Comparison of ENCODE assay signal across 18 mouse cellular contexts in the genomic region with DNA sequence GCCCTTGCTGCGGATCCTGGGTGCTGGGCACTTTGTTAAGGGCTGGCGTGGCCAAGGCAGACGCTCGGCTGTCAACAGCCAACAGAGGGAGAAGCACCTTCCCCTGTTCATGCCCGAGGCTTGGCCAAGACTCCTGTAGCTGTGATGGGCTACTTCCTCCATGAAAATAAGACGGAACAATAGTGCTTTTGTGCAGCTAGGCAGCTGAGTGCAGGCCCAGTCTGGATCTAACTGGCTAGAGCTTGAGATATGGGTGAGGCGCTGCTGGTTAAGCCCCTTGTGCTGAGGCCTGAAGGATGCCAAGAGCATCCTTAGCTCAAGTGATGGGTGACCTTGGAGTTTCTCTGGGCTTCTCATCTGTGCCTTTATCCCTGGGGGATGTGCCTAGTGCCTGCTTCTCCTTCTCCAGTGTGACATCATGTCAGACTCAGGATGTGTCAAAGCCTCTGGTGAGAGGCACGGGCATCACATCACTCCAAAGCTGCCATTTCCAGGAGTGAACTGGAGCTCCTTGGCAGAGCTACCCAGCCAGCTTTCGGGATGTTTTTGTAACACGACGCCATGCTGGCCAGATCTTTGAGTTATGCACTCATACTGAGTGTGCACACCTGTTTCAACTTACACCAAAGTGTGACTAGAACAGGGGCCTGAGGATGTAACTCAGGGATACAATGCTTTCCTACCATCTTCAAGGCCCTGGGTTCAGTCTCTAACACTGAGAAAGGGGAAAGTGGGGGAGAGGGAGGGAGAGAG.
DNase-seq lines count a peak whose midpoint lies in the region; ATAC-seq lines count a peak whose summit lies in the region.
"Had no signal": no experiment of that assay in that cellular context is flagged by ENCODE, and none has a peak within 500 bp of the region (broad histone marks: within the 10 kb centered on the region; RNA-seq: fewer than 3 reads in every experiment).

No protein-coding gene starts in this region.

- no peak overlapping the region for H3K9ac ChIP-seq in heart, embryonic 13.5 days
- no peak overlapping the region for H3K9ac ChIP-seq in embryonic facial prominence, embryonic 11.5 days (replicated peaks; ENCODE audit: low read length)
- H3K9ac ChIP-seq: liver, embryonic 12.5 days; midbrain, embryonic 15.5 days; neural tube, embryonic 13.5 days had no signal

- no peak for DNase-seq in heart, adult 8-10 months (ENCODE audit: low spot score)
- DNase-seq in retina, postnatal 1 day: peak; percentile 55
- DNase-seq in retina, embryonic 14.5 days (ENCODE audit: low spot score): no peak
- DNase-seq in embryonic facial prominence, embryonic 11.5 days (ENCODE audit: low spot score): peak; percentile 67
- DNase-seq in layer of hippocampus, postnatal 25 days (ENCODE audit: extremely low spot score in 1 of 2, low spot score in 1 of 2): no peak
- no peak for DNase-seq in testis, postnatal 10 days (ENCODE audit: low spot score)
- DNase-seq in adrenal gland, adult 8-10 months: no peak
- DNase-seq: adrenal gland, postnatal 10 days; heart, postnatal 10 days; kidney, postnatal 14 days; lung, postnatal 14 days had no signal

- peak overlapping the region; percentile 26 for H3K27ac ChIP-seq in heart, embryonic 13.5 days (replicated peaks)
- H3K27ac ChIP-seq in embryonic facial prominence, embryonic 11.5 days (replicated peaks; ENCODE audit: low read depth, low read length): no peak overlapping the region
- H3K27ac ChIP-seq: left cerebral cortex, adult 2 months; liver, embryonic 12.5 days; midbrain, embryonic 15.5 days; neural tube, embryonic 13.5 days had no signal

- no peak for ATAC-seq in heart, embryonic 13.5 days (ENCODE audit: extremely low read depth, insufficient number of reproducible peaks, low FRiP score, low TSS enrichment)
- 0 out of 2 replicates have a peak, but pooled peaks have one; percentile 44 for ATAC-seq in embryonic facial prominence, embryonic 11.5 days (replicated peaks; ENCODE audit: insufficient number of reproducible peaks, low FRiP score, low TSS enrichment, low read depth)
- ATAC-seq: forebrain, embryonic 14.5 days; inflammation-experienced regulatory T-cells, adult 6 months; liver, embryonic 12.5 days; midbrain, embryonic 15.5 days had no signal

- 0 out of 2 replicates have a peak, but pooled peaks cover 2% of the 10 kb centered on the region for H3K27me3 ChIP-seq in heart, embryonic 13.5 days (replicated peaks)
- no peaks in the 10 kb centered on the region for H3K27me3 ChIP-seq in embryonic facial prominence, embryonic 11.5 days (ENCODE audit: control insufficient read depth, insufficient read depth, low read length)
- H3K27me3 ChIP-seq: liver, embryonic 12.5 days; midbrain, embryonic 15.5 days; neural tube, embryonic 13.5 days had no signal

- no peaks in the 10 kb centered on the region for H3K9me3 ChIP-seq in heart, embryonic 13.5 days
- no peaks in the 10 kb centered on the region for H3K9me3 ChIP-seq in embryonic facial prominence, embryonic 11.5 days (replicated peaks; ENCODE audit: control insufficient read depth, low read length)
- H3K9me3 ChIP-seq: liver, embryonic 12.5 days; midbrain, embryonic 15.5 days; neural tube, embryonic 13.5 days had no signal

- no peak overlapping the region for H3K4me3 ChIP-seq in heart, embryonic 13.5 days
- H3K4me3 ChIP-seq in embryonic facial prominence, embryonic 11.5 days (ENCODE audit: low read depth, low read length): no peak overlapping the region
- H3K4me3 ChIP-seq: left cerebral cortex, adult 2 months; liver, embryonic 12.5 days; midbrain, embryonic 15.5 days; neural tube, embryonic 13.5 days had no signal

- no peak overlapping the region for H3K4me2 ChIP-seq in heart, embryonic 13.5 days
- no peak overlapping the region for H3K4me2 ChIP-seq in embryonic facial prominence, embryonic 11.5 days (ENCODE audit: low read depth, low read length)
- H3K4me2 ChIP-seq: liver, embryonic 12.5 days; midbrain, embryonic 15.5 days; neural tube, embryonic 13.5 days had no signal

- H3K36me3 ChIP-seq in heart, embryonic 13.5 days: no peaks in the 10 kb centered on the region
- no peaks in the 10 kb centered on the region for H3K36me3 ChIP-seq in embryonic facial prominence, embryonic 11.5 days (replicated peaks; ENCODE audit: control insufficient read depth, insufficient read depth, low read depth, low read length)
- H3K36me3 ChIP-seq: liver, embryonic 12.5 days; midbrain, embryonic 15.5 days; neural tube, embryonic 13.5 days had no signal

- peaks cover 6% of the 10 kb centered on the region for H3K4me1 ChIP-seq in heart, embryonic 13.5 days
- peaks cover 6% of the 10 kb centered on the region; the same call in 1 of the 2 replicates for H3K4me1 ChIP-seq in embryonic facial prominence, embryonic 11.5 days (ENCODE audit: control insufficient read depth, insufficient read depth, low read length)
- H3K4me1 ChIP-seq: liver, embryonic 12.5 days; midbrain, embryonic 15.5 days; neural tube, embryonic 13.5 days had no signal

- 45% methylated on average over 11 of the region's 11 CpGs for WGBS in heart, embryonic 13.5 days
- WGBS in embryonic facial prominence, embryonic 11.5 days: 30% methylated on average over 11 of the region's 11 CpGs

Comparison
In these comparisons a context has a peak if more than half of its experiments do, and no peak if none do; other contexts are left out.
1. DNase-seq: peak in retina, postnatal 1 day (single experiment) and embryonic facial prominence, embryonic 11.5 days (single experiment); none in heart, adult 8-10 months (single experiment), retina, embryonic 14.5 days (single experiment), layer of hippocampus, postnatal 25 days (0 of 2), testis, postnatal 10 days (single experiment) and adrenal gland, adult 8-10 months (single experiment).